In the genomic region with DNA sequence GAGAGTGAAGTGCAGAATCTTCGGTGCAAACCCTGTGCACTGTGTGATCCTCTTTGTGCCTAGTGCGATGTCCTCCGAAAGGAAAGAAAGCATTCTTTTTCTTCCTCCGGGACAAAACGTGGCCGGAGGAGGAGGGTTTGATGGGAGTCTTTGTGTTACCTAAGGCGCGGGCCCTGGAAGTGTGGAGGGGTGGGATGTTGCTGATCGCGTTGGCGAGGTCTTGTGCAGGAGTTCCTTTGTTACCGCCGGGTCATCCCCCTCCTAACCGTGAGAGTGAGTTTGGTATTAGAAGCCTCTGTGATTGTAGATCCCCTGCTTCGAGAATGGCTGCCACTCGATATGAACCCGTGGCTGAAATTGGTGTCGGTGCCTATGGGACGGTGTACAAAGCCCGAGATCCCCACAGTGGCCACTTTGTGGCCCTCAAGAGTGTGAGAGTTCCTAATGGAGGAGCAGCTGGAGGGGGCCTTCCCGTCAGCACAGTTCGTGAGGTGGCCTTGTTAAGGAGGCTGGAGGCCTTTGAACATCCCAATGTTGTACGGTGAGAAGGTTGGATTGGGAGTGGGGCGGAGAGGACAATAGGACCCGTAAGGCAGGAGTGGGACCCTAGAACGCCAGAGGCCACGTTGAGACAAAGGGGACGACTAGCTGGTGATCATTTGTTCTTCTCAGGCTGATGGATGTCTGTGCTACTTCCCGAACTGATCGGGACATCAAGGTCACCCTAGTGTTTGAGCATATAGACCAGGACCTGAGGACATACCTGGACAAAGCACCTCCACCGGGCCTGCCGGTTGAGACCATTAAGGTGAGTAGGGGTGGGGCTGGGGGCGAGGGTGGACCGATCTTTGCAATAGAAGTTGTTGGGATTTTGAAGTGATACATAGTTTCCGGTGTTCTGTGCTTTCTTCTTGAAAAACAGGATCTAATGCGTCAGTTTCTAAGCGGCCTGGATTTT, we compare ENCODE assay signal across 8 mouse cellular contexts. TPM values are rescaled to one million over a fixed set of nuclear protein-coding genes. Genes with fewer than 3 reads are reported as not detected.
DNase-seq lines count a peak whose midpoint lies in the region; ATAC-seq and TF ChIP-seq lines count a peak whose summit lies in the region.

No protein-coding gene starts in this region.

- no peak for TF ChIP-seq EP300 in liver, postnatal 0 days (IDR thresholded peaks at IDR 0.05; ENCODE audit: low read depth)

- H3K27ac ChIP-seq in lung, embryonic 15.5 days: peak overlapping the region; percentile 87
- peak overlapping the region; percentile 41 for H3K27ac ChIP-seq in brown adipose tissue, adult 24 weeks (replicated peaks; ENCODE audit: low read depth, low read length)
- H3K27ac ChIP-seq in forebrain, embryonic 15.5 days (replicated peaks): peak overlapping the region; percentile 93
- H3K27ac ChIP-seq in liver, postnatal 0 days (ENCODE audit: low read depth): peak overlapping the region; percentile 87

- H3K4me2 ChIP-seq in lung, embryonic 15.5 days: peak overlapping the region; percentile 68
- H3K4me2 ChIP-seq in forebrain, embryonic 15.5 days (replicated peaks): peak overlapping the region; percentile 75
- H3K4me2 ChIP-seq in liver, postnatal 0 days (ENCODE audit: low read depth, low read length): peak overlapping the region; percentile 95

- H3K4me1 ChIP-seq in lung, embryonic 15.5 days: peaks cover 34% of the 10 kb centered on the region
- H3K4me1 ChIP-seq in brown adipose tissue, adult 24 weeks (ENCODE audit: control insufficient read depth, insufficient read depth, insufficient read length, low read length): 0 out of 2 replicates have a peak, but pooled peaks cover 3% of the 10 kb centered on the region
- H3K4me1 ChIP-seq in forebrain, embryonic 15.5 days: peaks cover 52% of the 10 kb centered on the region
- peaks cover 40% of the 10 kb centered on the region for H3K4me1 ChIP-seq in liver, postnatal 0 days (ENCODE audit: insufficient read depth)

- H3K4me3 ChIP-seq in lung, embryonic 15.5 days: peak overlapping the region; percentile 85
- peak overlapping the region; percentile 78 for H3K4me3 ChIP-seq in brown adipose tissue, adult 24 weeks (ENCODE audit: insufficient read depth, low read depth, low read length)
- H3K4me3 ChIP-seq in forebrain, embryonic 15.5 days: peak overlapping the region; percentile 79
- peak overlapping the region; percentile 80 for H3K4me3 ChIP-seq in liver, postnatal 0 days (ENCODE audit: low read depth, low read length)

- DNase-seq in lung, postnatal 14 days: no peak
- no peak for DNase-seq in liver, postnatal 0 days
- DNase-seq in right cerebral cortex, adult 18-20 months: no peak
- DNase-seq in frontal cortex, postnatal 10 days (ENCODE audit: low spot score in 2 of 2): no peak

- peaks cover 39% of the 10 kb centered on the region for H3K36me3 ChIP-seq in lung, embryonic 15.5 days
- peaks cover 43% of the 10 kb centered on the region for H3K36me3 ChIP-seq in forebrain, embryonic 15.5 days
- peaks cover 30% of the 10 kb centered on the region for H3K36me3 ChIP-seq in liver, postnatal 0 days (replicated peaks; ENCODE audit: insufficient read depth, low read length)

- peak overlapping the region; percentile 97 for H3K9ac ChIP-seq in lung, embryonic 15.5 days
- H3K9ac ChIP-seq in forebrain, embryonic 15.5 days (replicated peaks): peak overlapping the region; percentile 89
- peak overlapping the region; percentile 88 for H3K9ac ChIP-seq in liver, postnatal 0 days (replicated peaks)

- H3K27me3 ChIP-seq in lung, embryonic 15.5 days: peaks cover 26% of the 10 kb centered on the region
- H3K27me3 ChIP-seq in forebrain, embryonic 15.5 days: no peaks in the 10 kb centered on the region
- peaks cover 25% of the 10 kb centered on the region for H3K27me3 ChIP-seq in liver, postnatal 0 days (ENCODE audit: insufficient read depth, low read length)

- no peak for ATAC-seq in lung, embryonic 15.5 days (ENCODE audit: borderline replicate concordance, extremely low read depth, low FRiP score, low TSS enrichment)
- peak; percentile 6; the same call in 1 of the 2 replicates for ATAC-seq in forebrain, embryonic 15.5 days (replicated peaks)
- peak; percentile 0; the same call in 1 of the 2 replicates for ATAC-seq in liver, postnatal 0 days
- no peak for ATAC-seq in inflammation-experienced regulatory T-cells, adult 6 months

- no peak for TF ChIP-seq CTCF in liver, postnatal 0 days (IDR thresholded peaks at IDR 0.05; ENCODE audit: low read depth)

- no peaks in the 10 kb centered on the region for H3K9me3 ChIP-seq in lung, embryonic 15.5 days
- no peaks in the 10 kb centered on the region for H3K9me3 ChIP-seq in forebrain, embryonic 15.5 days
- no peaks in the 10 kb centered on the region for H3K9me3 ChIP-seq in liver, postnatal 0 days (ENCODE audit: low read length)

- 6% methylated on average over 37 of the region's 37 CpGs for WGBS in lung, embryonic 15.5 days
- 10% methylated on average over 37 of the region's 37 CpGs for WGBS in forebrain, embryonic 15.5 days
- WGBS in liver, postnatal 0 days (ENCODE audit: insufficient replicate concordance): 11% methylated on average over 37 of the region's 37 CpGs

RNA-seq across cellular contexts. Expression of gene Cdk4, which starts 0.9 kb away (rescaled TPM):
- polyA plus RNA-seq in lung, embryonic 15.5 days (2015; fragmentation: Nextera tagmentation; extraction: Ambion mirVana): 1,786 and 1,890 TPM in 2 replicates
- polyA plus RNA-seq in brown adipose tissue, adult 24 weeks (2012; ENCODE audit: insufficient read depth, insufficient read length, missing spikeins): 76.7 and 92.9 TPM in 2 replicates
- 1,729 and 1,809 TPM in 2 replicates for polyA plus RNA-seq in forebrain, embryonic 15.5 days (2015; fragmentation: Nextera tagmentation; extraction: Ambion mirVana)
- polyA plus RNA-seq in liver, postnatal 0 days (2015; fragmentation: Nextera tagmentation; extraction: Ambion mirVana): 209 and 225 TPM in 2 replicates
- 100 to 1,000 TPM; 284 to 347 (median 295) TPM for polyA plus RNA-seq in inflammation-experienced regulatory T-cells, adult 6 months (2017; shearing (Covaris generic))

RNA-seq across cellular contexts. Expression of gene March9, which starts 4.2 kb away (rescaled TPM):
- polyA plus RNA-seq in lung, embryonic 15.5 days (2015; fragmentation: Nextera tagmentation; extraction: Ambion mirVana): 0.61 and 0.86 TPM in 2 replicates
- polyA plus RNA-seq in brown adipose tissue, adult 24 weeks (2012; ENCODE audit: insufficient read depth, insufficient read length, missing spikeins): 0.63 and 0.79 TPM in 2 replicates
- polyA plus RNA-seq in forebrain, embryonic 15.5 days (2015; fragmentation: Nextera tagmentation; extraction: Ambion mirVana): 5.6 and 7.0 TPM in 2 replicates
- polyA plus RNA-seq in liver, postnatal 0 days (2015; fragmentation: Nextera tagmentation; extraction: Ambion mirVana): 0.04 and 0.06 TPM in 2 replicates
- polyA plus RNA-seq in inflammation-experienced regulatory T-cells, adult 6 months (2017; shearing (Covaris generic)): under 1 TPM; 0.35 to 0.84 (median 0.72) TPM

RNA-seq across cellular contexts. Expression of gene Tspan31, which starts 5.9 kb away (rescaled TPM):
- 161 and 175 TPM in 2 replicates for polyA plus RNA-seq in lung, embryonic 15.5 days (2015; fragmentation: Nextera tagmentation; extraction: Ambion mirVana)
- 56.7 and 71.6 TPM in 2 replicates for polyA plus RNA-seq in brown adipose tissue, adult 24 weeks (2012; ENCODE audit: insufficient read depth, insufficient read length, missing spikeins)
- polyA plus RNA-seq in forebrain, embryonic 15.5 days (2015; fragmentation: Nextera tagmentation; extraction: Ambion mirVana): 118 and 122 TPM in 2 replicates
- polyA plus RNA-seq in liver, postnatal 0 days (2015; fragmentation: Nextera tagmentation; extraction: Ambion mirVana): 224 and 230 TPM in 2 replicates
- polyA plus RNA-seq in inflammation-experienced regulatory T-cells, adult 6 months (2017; shearing (Covaris generic)): 100 to 1,000 TPM in 2 of 3 experiments, 10 to 100 TPM in 1; 97.8 to 134 (median 127) TPM

RNA-seq across cellular contexts. Expression of gene Agap2, which starts 10.9 kb away (rescaled TPM):
- polyA plus RNA-seq in lung, embryonic 15.5 days (2015; fragmentation: Nextera tagmentation; extraction: Ambion mirVana): 0.05 and 0.07 TPM in 2 replicates
- polyA plus RNA-seq in brown adipose tissue, adult 24 weeks (2012; ENCODE audit: insufficient read depth, insufficient read length, missing spikeins): 0.48 and 1.5 TPM in 2 replicates
- 2.9 and 3.0 TPM in 2 replicates for polyA plus RNA-seq in forebrain, embryonic 15.5 days (2015; fragmentation: Nextera tagmentation; extraction: Ambion mirVana)
- 0.33 and 0.88 TPM in 2 replicates for polyA plus RNA-seq in liver, postnatal 0 days (2015; fragmentation: Nextera tagmentation; extraction: Ambion mirVana)
- 10 to 100 TPM; 25.9 to 32.1 (median 31.2) TPM for polyA plus RNA-seq in inflammation-experienced regulatory T-cells, adult 6 months (2017; shearing (Covaris generic))

RNA-seq across cellular contexts. Expression of gene Cyp27b1, which starts 16.1 kb away (rescaled TPM):
- 0.16 and 0.25 TPM in 2 replicates for polyA plus RNA-seq in lung, embryonic 15.5 days (2015; fragmentation: Nextera tagmentation; extraction: Ambion mirVana)
- polyA plus RNA-seq in brown adipose tissue, adult 24 weeks (2012; ENCODE audit: insufficient read depth, insufficient read length, missing spikeins): not detected in 2 replicates
- 0.11 and 0.15 TPM in 2 replicates for polyA plus RNA-seq in forebrain, embryonic 15.5 days (2015; fragmentation: Nextera tagmentation; extraction: Ambion mirVana)
- not detected in 2 replicates for polyA plus RNA-seq in liver, postnatal 0 days (2015; fragmentation: Nextera tagmentation; extraction: Ambion mirVana)
- not detected for polyA plus RNA-seq in inflammation-experienced regulatory T-cells, adult 6 months (2017; shearing (Covaris generic))

Comparison
In these comparisons a context has a peak if more than half of its experiments do, and no peak if none do; other contexts are left out.
1. ATAC-seq: peak in forebrain, embryonic 15.5 days (single experiment) and liver, postnatal 0 days (single experiment); none in lung, embryonic 15.5 days (single experiment) and inflammation-experienced regulatory T-cells, adult 6 months (single experiment).
2. H3K27ac ChIP-seq: peak in every context shown above with its lines; median percentile 93 in forebrain, embryonic 15.5 days; 87 in lung, embryonic 15.5 days; 87 in liver, postnatal 0 days; 41 in brown adipose tissue, adult 24 weeks.
3. Peak in every context shown above with its lines, with median percentiles within 50 percentile points of each other: H3K4me2 ChIP-seq, H3K4me3 ChIP-seq and H3K9ac ChIP-seq.